14 mouse cellular contexts compared by ENCODE assay signal in the genomic region with DNA sequence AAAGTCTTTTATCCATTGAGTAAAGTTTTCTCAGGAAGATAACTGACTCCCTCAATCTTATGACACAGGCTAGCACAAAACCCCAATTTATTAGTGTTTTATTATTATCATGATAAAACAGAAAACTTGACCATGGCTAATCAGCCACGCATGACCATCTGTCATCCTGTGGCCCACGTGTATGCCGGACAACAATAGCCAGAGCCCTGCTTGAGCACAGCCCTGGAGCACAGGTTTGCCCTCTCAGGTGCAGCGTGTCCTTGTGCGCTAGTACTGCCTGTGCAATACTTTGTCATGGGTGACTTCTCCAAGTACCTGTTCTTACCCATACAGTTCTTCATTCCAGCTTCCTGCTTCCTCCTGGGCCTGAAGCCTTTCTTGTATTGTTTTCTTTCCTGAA.
DNase-seq lines count a peak whose midpoint lies in the region.
"Had no signal": no experiment of that assay in that cellular context is flagged by ENCODE, and none has a peak within 500 bp of the region (broad histone marks: within the 10 kb centered on the region; RNA-seq: fewer than 3 reads in every experiment).

No protein-coding gene starts in this region.

- peak; percentile 44 for DNase-seq in cerebellum, adult 11-12 months
- DNase-seq in cerebellum, adult 8-10 months = no peak
- DNase-seq in cerebellum, adult 9-10 months = peak; percentile 50
- DNase-seq in cerebellum, adult 11 months = no peak
- peak; percentile 63 for DNase-seq in brain, adult 2 months (ENCODE audit: low read depth, low spot score)
- DNase-seq in layer of hippocampus, postnatal 36 days = no peak
- DNase-seq: adrenal gland, adult 8-10 months; adrenal gland, postnatal 25 days; gastrocnemius, postnatal 10 days; gastrocnemius, postnatal 36 days; heart, adult 2 months; heart, postnatal 14 days; heart, postnatal 4 days; kidney, adult 18-20 months had no signal

Comparison
In these comparisons a context has a peak if more than half of its experiments do, and no peak if none do; other contexts are left out.
1. DNase-seq: peak in cerebellum, adult 11-12 months (single experiment), cerebellum, adult 9-10 months (single experiment) and brain, adult 2 months (single experiment); none in cerebellum, adult 8-10 months (single experiment), cerebellum, adult 11 months (single experiment) and layer of hippocampus, postnatal 36 days (0 of 2).